Mouse (Mus musculus) heart, postnatal 0 days (tissue): ENCODE results near the gene Serpinb3d. TPM values are rescaled to one million over a fixed set of nuclear protein-coding genes. Genes with fewer than 3 reads are reported as not detected.
"Not testable (repeated sequence)": the region's sequence is repeated elsewhere in the genome, so short reads cannot be mapped to it uniquely, and the experiment has no call there.

Experiments used
- ATAC-seq: fragments of 200-750 bp; cut with Nextera tagmentation; 2 replicates; pipeline ENCODE4 v1.8.0; 2017; ENCODE audit warnings: low read depth, moderate number of reproducible peaks, moderate library complexity; ENCODE audit not compliant: insufficient read depth
- DNase-seq: peaks from one replicate; pipeline ENCODE4 v3.0.0-alpha.2; 2016; ENCODE audit warnings: low spot score
- H3K27ac ChIP-seq: fragments of 300-500 bp; sonication (generic); 2 replicates; pipeline ENCODE4 v1.5.1; 2014; ENCODE audit warnings: low read depth, mild to moderate bottlenecking
- H3K27me3 ChIP-seq: fragments of 300-500 bp; sonication (generic); 2 replicates; pipeline ENCODE4 v1.6.1; 2014; ENCODE audit warnings: low read length, mixed read lengths; ENCODE audit not compliant: control insufficient read depth, insufficient read depth
- H3K36me3 ChIP-seq: fragments of 300-500 bp; sonication (generic); replicated peaks from 2 replicates; pipeline ENCODE4 v1.6.1; 2014; ENCODE audit warnings: low read length, mixed read lengths; ENCODE audit not compliant: control insufficient read depth, insufficient read depth
- H3K4me1 ChIP-seq: fragments of 300-500 bp; sonication (generic); 2 replicates; pipeline ENCODE4 v1.6.1; 2014; ENCODE audit warnings: antibody characterized with exemption; ENCODE audit not compliant: control insufficient read depth, insufficient read depth
- H3K4me2 ChIP-seq: fragments of 300-500 bp; sonication (generic); 2 replicates; pipeline ENCODE4 v1.6.1; 2014; ENCODE audit warnings: low read depth, mild to moderate bottlenecking, low read length, moderate library complexity
- H3K4me3 ChIP-seq: fragments of 300-500 bp; sonication (generic); 2 replicates; pipeline ENCODE4 v1.5.1; 2014; ENCODE audit warnings: low read depth, low read length
- H3K9ac ChIP-seq: fragments of 300-500 bp; sonication (generic); replicated peaks from 2 replicates; pipeline ENCODE4 v1.6.1; 2014; ENCODE audit warnings: low read depth, low read length, mixed read lengths
- H3K9me3 ChIP-seq: fragments of 300-500 bp; sonication (generic); replicated peaks from 2 replicates; pipeline ENCODE4 v1.6.1; 2016; ENCODE audit warnings: low read length; ENCODE audit not compliant: control insufficient read depth
- CTCF ChIP-seq: IDR thresholded peaks from 2 replicates; pipeline ENCODE4 v1.5.1; 2016; ENCODE audit warnings: antibody characterized with exemption, control low read depth, low read depth
- EP300 ChIP-seq: IDR thresholded peaks from 2 replicates; pipeline ENCODE4 v1.6.1; 2016; ENCODE audit warnings: antibody characterized with exemption, low read depth
- WGBS: fragments of 180-500 bp; shearing (Covaris S2); extraction: QIAGEN DNeasy Blood & Tissue Kit; methylation state at CpG from one replicate; pipeline ENCODE4 v1.1.7; 2014; 5-methylcytosine and 5-hydroxymethylcytosine counted together
- polyA plus RNA-seq: library from polyadenylated mRNA; unstranded; fragments of >200 nt; fragmentation: Nextera tagmentation; extraction: Ambion mirVana; gene quantifications from 2 replicates; pipeline ENCODE4 v1.2.1, GENCODE M21; 2015
- total RNA-seq: library from RNA; depleted of rRNA; stranded (reverse); fragments of >200 nt; gene quantifications from 2 replicates; pipeline ENCODE4 v1.2.3, GENCODE M21; 2014; ENCODE audit warnings: low replicate concordance; rRNA removed

The Serpinb3d gene
- total RNA-seq = not detected in 2 replicates
- not detected in 2 replicates for polyA plus RNA-seq

GRCm38 (mm10) chr1:107083406-107083805, at the start of gene Serpinb3d:
Gene Serpinb3d (minus strand): TSS chr1:107083506.
- Histone ChIP-seq H3K9ac (no peak within 1 kb of the TSS), H3K4me2 (no peak within 1 kb of the TSS), H3K4me3 (no peak within 1 kb of the TSS)

GRCm38 (mm10) chr1:107127453-107127852, 44.1 kb upstream of the Serpinb3d start:
- TF ChIP-seq CTCF = 0 out of 2 replicates have a peak, but pooled peaks have one; percentile 8
- H3K9me3 ChIP-seq, H3K27me3 ChIP-seq, H3K4me3 ChIP-seq, H3K4me1 ChIP-seq, H3K4me2 ChIP-seq, DNase-seq, H3K27ac ChIP-seq, H3K9ac ChIP-seq, ATAC-seq, H3K36me3 ChIP-seq: not testable (repeated sequence)

More at GRCm38 (mm10) chr1:107083406-107083805, at the start of gene Serpinb3d:
- H3K36me3 ChIP-seq = no peaks in the 10 kb centered on the region
- DNase-seq (no peak), ATAC-seq (no peak)
- H3K27ac ChIP-seq = no peak within 1 kb of the TSS
- no peaks in the 10 kb centered on the region for H3K4me1 ChIP-seq
- no peak for TF ChIP-seq CTCF
- no peak for TF ChIP-seq EP300
- H3K27me3 ChIP-seq = no peaks in the 10 kb centered on the region
- H3K9me3 ChIP-seq = no peaks in the 10 kb centered on the region

DNA sequence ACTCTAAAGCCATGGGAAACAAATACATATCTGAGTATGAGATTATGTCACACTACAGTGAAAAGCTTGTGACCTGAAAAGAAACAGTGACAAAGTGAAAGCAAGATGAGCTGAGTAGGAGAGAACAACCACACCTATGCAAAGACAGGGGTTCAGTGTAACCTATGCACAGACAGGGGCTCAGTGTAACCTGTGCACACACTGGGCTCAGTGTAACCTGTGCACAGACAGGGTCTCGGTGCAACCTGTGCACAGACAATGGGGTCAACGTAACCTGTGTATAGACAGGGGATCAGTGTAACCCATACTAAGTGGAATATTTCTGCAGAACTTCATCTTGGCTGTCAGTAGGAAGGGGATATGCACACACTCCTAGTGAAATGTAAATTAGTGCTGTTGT, 15.1 kb upstream of the Serpinb3d start:
- no peak for DNase-seq
- 70% methylated on average over 2 of the region's 2 CpGs for WGBS
- Histone ChIP-seq H3K4me2 (no peak overlapping the region), H3K27ac (no peak overlapping the region), H3K36me3 (no peaks in the 10 kb centered on the region), H3K27me3 (no peaks in the 10 kb centered on the region), H3K9me3 (no peaks in the 10 kb centered on the region), H3K9ac (no peak overlapping the region), H3K4me3 (no peak overlapping the region), H3K4me1 (no peaks in the 10 kb centered on the region)
- ATAC-seq = no peak
- TF ChIP-seq EP300 = no peak

DNA sequence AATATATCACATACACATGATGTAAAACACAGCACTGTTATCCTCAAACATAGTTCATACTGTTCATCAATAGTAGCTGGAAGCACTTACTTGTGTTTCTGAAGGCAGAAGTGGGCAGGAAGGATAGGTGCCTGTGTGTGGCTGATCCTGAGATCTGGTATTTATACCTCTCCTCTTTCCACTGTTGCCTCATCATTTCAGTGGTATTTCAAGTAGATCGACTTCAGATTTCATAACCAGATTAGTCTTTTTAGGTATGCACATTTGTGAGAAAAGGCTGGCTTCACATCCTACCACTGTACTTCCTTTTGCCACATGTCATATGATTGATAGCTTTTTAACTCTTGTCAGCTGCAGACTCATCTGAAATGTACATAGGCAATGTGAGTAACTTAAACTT, 31.1 kb downstream of the Serpinb3d start, which contains the start of gene Serpinb3a:
Gene Serpinb3a, minus strand, starts transcription at position 101 of the 400 bp plus-strand sequence.
- DNase-seq = no peak
- Histone ChIP-seq H3K9me3 (no peaks in the 10 kb centered on the region), H3K4me2 (no peak within 1 kb of the TSS), H3K4me1 (no peaks in the 10 kb centered on the region), H3K4me3 (no peak within 1 kb of the TSS), H3K9ac (no peak within 1 kb of the TSS), H3K27ac (no peak within 1 kb of the TSS), H3K36me3 (no peaks in the 10 kb centered on the region), H3K27me3 (no peaks in the 10 kb centered on the region)
- ATAC-seq = no peak
- 54% methylated on average over 1 of the region's 1 CpGs for WGBS
- TF ChIP-seq EP300 = no peak
- TF ChIP-seq CTCF = no peak

GRCm38 (mm10) chr1:107034236-107034635, 49.1 kb downstream of the Serpinb3d start:
- not testable (repeated sequence) for H3K36me3 ChIP-seq, H3K27me3 ChIP-seq, H3K9me3 ChIP-seq, H3K4me2 ChIP-seq, DNase-seq, ATAC-seq, H3K9ac ChIP-seq, H3K4me3 ChIP-seq, H3K4me1 ChIP-seq, H3K27ac ChIP-seq
- WGBS = 74% methylated on average over 3 of the region's 3 CpGs

Other genes with a start within 250 kb of the Serpinb3d start
- not detected in 2 replicates for gene Serpinb5, start 222.3 kb downstream of the Serpinb3d start, total RNA-seq
- gene Serpinb5, start 222.3 kb downstream of the Serpinb3d start, polyA plus RNA-seq = not detected in 2 replicates
- 3.4 TPM in 1 of 2 replicates, not detected in the other for gene Serpinb12, start 149.1 kb downstream of the Serpinb3d start, total RNA-seq
- gene Serpinb12, start 149.1 kb downstream of the Serpinb3d start, polyA plus RNA-seq = 0.19 TPM in 1 of 2 replicates, not detected in the other
- not detected in 2 replicates for gene Serpinb13, start 102.5 kb downstream of the Serpinb3d start, total RNA-seq
- not detected in 2 replicates for gene Serpinb13, start 102.5 kb downstream of the Serpinb3d start, polyA plus RNA-seq
- 0.12 TPM in 1 of 2 replicates, not detected in the other for gene Serpinb3a, start 31.2 kb downstream of the Serpinb3d start, total RNA-seq
- not detected in 2 replicates for gene Serpinb3a, start 31.2 kb downstream of the Serpinb3d start, polyA plus RNA-seq
- gene Serpinb3b, start 194.9 kb upstream of the Serpinb3d start, total RNA-seq = not detected in 2 replicates
- not detected in 2 replicates for gene Serpinb3b, start 194.9 kb upstream of the Serpinb3d start, polyA plus RNA-seq
- gene Serpinb3c, start 194.9 kb upstream of the Serpinb3d start, total RNA-seq = not detected in 2 replicates
- gene Serpinb3c, start 194.9 kb upstream of the Serpinb3d start, polyA plus RNA-seq = not detected in 2 replicates